Mouse (Mus musculus) embryo, embryonic 9.5 days (tissue): Measurements from ENCODE around the gene Prr9.

Source experiments
- DNase-seq: peaks from one replicate; pipeline ENCODE4 v3.0.0-alpha.2; 2017; ENCODE audit errors: extremely low spot score

Gene Prr9

DNA sequence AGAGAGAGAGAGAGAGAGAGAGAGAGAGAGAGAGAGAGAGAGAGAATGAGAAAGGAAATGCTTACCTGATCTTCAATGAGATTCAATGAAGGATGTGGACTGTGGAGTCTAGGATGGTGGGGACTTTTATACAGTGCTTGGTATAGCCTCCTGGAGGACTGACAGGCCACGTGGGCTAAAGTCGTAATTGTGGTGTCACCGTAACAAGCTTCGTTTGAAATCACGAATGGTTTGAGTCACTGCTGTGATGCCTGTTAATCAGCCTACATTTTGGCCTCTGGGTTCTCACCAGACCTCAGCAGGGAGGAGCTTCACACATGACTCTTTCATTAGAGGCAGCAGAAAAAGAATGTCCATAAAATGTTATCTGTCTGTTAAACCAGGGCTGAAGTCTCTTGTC is at the start of gene Prr9:
Prr9 (minus strand) TSS at position 101 of the 400 bp plus-strand sequence.
- no peak for DNase-seq

DNA sequence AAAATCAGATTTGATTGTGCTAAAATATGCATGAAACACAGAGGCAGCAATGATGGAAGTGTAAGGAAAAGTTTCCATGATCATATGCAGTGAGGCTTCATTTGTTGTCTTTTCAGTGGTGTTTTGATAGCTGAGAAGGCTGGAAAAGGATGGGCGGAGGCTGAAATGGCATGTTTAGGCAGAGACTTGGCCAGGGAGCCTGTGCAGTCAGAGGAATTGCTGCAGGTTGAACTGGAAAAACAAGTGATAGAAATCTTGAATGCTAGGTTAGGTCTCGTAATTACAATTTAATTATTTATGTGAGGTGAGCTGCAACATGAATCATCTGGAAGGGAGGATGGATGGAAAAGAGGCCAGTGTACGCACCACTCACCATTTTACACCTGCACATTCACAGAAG is 46.1 kb upstream of the Prr9 start:
- DNase-seq: no peak

DNA sequence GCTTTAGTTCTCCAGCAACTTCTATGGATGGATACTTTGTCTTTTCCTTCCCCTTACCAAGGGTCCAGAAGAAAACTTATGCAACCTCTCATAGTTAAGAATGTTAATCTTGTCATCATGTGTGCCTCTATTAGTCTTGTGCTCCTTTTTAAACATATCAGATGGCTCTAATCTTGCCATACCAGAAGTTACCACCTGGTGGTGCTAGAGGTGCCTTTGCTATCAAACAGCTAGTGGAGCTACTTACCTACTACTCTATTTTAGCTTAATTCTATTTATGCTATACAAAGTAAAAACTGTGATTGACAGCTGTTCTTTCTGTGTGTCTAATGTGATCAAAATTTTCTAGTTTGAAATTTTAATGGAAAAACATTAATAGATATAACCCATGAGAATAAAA is 29.6 kb upstream of the Prr9 start:
- DNase-seq: peak; percentile 64

DNA sequence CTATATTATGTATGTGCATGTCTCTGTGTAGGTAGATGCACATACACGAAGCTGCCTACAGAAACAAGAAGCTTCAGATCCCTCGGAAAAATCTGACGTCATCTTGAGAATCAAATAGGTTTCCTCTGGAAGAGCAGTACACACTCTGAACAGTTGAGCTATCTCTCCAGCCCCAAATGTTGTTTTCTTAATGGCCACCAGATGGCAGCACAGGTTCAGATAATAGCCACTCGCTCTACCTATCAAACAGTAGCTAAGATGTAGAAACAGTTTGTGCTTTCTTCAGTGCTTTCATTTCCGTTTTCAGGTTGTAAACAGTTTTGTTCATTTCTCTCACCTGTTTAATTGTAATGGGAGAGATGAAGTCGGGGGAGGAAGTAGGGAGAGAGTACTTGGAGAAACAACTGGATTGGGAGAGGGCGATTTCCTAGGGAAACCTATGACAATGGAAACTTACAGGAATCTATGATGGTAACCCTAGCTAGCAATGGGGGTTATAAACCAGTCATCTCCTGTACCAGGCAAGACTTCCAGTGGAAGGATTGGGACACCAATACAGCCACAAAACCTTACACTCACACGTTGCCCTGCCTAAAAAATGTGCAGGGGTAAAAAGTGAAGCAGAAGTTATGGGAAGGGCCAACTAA is 27.0 kb upstream of the Prr9 start:
- peak; percentile 48 for DNase-seq

DNA sequence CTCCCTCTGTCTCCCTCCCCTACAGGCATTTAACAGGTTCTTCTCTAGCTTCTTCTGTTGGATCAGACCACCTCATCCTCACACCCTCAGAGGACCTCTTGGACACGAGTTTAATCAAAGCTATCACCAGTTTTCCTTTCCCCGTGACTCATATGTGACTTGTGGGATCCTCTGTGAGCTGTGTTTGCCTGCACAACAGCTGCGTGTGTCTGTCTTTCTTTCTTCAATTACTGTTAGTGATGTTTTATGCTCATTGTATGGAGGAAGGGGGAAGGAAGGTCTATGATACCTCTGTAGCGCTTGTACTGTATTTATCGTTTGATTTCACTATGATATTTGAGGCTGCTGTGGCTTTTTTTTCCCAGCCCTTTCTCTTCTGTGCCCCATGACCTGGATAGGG is 24.2 kb upstream of the Prr9 start:
- no peak for DNase-seq

DNA sequence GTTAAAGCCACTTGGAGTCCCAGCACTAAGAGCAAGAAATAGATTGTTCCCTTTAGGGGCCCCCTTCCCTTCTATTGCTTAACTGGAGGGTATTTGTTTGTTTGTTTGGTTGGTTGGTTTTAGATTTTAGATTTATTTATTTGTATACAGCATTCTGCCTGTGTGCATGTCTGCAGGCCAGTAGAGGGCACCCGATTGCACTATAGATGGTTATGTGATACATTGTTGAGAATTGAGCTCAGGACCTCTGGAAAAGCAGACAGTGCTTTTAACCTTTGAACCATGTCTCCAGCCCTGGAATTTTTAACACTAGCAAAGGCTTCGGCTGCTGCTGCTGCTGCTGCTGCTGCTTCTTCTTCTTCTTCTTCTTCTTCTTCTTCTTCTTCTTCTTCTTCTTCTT is 23.7 kb upstream of the Prr9 start:
- peak; percentile 15 for DNase-seq

DNA sequence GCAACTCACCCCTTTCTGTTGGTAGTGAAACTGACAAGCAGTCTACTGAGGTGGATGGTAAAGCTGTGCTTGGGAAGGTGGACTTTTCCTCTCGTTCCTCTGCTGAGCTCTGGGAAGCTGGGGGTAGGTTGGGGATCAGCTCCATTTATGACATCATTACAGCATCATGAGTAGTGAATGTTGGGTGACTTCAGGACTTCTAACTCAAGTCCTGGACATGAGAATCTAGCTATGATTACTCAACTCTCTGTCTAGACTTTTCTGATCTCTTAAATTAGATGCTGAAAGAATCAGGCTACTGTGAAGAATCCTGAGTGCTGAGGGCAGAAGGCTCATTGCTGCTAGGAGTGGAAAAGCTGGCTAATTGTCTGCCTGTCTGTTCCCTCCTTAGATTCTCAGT is 18.9 kb upstream of the Prr9 start, which contains the start of gene Lelp1:
Lelp1 (minus strand) TSS at position 101 of the 400 bp plus-strand sequence.
- no peak for DNase-seq

DNA sequence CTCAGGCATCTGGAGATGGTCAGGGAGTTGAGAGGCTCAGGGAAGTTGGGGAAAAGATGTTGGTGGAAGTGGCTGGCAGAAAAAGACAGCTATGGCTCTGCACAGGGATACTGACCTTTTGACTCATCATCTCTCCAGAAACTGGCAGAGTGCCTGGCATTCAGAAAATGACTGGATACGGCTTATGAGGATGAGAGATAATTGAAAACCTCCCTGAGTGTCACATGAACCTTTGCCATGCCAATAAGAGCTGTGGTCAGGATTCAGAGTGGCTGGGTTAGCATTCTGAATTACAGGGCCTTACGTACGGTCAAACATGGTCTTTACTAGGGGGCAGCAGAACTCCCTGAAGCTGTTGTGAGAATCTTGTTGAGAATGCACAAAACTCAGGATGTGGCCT is 2.8 kb downstream of the Prr9 start:
- no peak for DNase-seq

DNA sequence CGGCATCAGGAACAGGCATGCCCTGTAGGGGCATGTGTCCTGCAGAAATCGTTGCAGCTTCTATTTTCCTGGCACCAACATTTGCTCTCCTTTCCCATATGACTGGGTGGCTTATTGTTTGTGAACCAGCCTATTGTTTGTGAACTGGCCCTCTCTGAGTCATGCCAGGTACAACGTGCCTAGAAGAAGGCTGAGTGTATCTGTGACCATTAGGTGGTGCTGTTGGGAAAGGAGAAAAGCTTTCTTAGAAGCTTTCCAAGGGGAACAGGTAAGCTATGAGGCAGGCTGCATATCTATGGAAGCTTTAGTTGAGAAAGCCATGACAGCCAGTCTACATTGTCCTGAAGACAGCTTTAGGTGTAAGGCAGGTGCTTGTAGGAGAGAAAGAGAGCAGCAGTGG is 5.8 kb downstream of the Prr9 start:
- peak; percentile 9 for DNase-seq

DNA sequence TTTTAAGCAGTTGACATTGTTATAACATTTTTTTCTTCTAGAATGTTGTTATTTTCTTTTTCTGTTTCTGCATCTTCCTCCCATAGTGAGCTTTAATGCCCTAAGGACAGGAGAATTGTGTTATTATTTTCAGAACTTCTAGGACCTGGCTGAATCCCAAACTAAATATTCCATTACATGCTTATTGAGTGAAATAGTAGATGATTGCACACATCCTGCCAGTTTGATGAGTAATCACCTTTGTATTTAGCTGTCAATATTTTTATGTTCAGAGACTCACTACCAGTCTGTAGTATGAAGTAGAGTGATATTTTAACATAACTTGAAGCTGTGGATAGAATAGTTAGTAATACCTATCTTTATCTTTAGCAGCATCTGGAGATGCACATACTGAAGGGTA is 12.2 kb downstream of the Prr9 start:
- DNase-seq: no peak

DNA sequence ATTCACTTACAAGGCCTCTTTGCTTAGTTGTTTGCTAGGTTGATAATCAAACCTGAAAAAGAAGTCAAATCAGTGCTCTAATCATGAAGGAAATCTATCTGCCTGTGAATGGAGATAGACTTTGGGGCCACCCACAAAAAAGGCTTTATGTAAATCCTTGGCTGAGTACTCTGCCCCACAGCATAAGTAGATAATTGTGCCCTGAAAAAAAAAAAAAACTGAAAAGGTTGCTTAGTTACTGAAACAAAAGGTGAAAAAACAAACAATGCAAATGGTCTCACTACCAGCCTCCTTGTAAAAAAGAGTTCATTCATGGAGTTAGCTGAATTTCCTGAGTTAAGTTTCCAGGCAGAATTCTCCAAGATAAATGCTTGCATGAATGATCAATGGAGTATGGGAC is 13.0 kb downstream of the Prr9 start:
- no peak for DNase-seq

DNA sequence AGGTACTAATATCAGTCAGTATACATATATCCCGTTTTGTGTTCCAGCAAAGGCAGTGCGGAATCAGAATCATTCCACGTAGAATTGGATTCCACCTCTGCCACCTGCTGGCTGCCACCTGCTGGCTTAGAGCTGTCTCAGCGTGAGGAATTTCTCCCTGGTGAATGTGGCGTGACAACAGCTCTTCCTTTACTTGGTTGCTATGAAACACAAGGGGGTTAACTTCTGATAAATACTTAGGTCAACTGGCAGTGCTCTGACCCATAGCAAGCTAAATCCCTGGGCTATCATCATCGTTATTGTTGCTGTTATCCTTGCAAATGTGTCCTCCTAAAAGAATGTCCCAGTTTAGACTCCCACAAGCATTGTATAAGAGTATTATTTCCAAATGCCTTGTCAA is 17.2 kb downstream of the Prr9 start:
- DNase-seq: peak; percentile 50

DNA sequence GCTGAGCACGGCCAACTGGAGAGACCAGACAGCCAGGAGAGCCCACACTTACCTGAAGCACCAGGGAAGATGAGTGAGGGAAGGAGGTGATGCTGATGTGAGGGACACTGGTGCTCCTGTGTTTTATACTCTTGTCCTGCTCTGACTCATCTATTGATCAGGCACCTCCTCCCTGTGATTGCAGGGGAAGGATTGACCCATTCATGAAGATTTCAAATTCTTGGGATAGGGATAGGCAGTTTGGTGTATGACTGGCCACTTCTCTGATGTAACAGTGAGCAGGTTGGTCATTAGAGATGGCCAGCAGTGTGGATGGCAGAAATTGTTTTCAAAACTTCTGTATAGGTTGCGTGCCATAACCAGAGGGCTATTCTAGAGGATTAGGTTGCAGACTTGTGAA is 40.7 kb downstream of the Prr9 start, which contains the start of gene Lor:
Lor (minus strand) TSS at position 101 of the 400 bp plus-strand sequence.
- no peak for DNase-seq

DNA sequence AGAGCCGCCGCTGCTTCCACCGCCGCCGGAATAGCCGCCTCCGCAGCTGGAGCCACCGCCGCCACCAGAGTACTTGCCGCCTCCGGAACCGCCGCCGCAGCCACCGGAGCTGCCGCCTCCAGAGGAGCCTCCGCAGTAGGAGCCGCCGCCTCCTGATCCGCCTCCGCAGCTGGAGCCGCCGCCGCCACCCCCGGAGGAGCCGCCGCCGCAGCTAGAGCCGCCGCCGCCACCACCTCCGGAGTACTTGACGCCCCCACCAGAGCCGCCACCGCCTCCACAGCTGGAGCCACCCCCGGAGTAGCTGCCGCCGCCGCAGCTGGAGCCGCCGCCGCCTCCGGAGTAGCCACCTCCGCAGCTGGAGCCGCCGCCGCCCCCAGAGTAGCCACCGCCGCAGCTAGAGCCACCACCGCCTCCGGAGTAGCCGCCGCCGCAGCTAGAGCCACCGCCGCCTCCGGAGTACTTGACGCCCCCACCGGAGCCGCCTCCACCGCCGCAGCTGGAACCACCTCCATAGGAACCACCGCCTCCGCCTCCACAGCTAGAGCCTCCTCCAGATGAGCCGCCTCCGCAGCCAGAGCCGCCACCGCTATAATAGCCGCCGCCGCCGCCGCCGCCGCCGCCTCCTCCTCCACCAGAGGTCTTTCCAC is 42.3 kb downstream of the Prr9 start:
- DNase-seq: peak; percentile 75

DNA sequence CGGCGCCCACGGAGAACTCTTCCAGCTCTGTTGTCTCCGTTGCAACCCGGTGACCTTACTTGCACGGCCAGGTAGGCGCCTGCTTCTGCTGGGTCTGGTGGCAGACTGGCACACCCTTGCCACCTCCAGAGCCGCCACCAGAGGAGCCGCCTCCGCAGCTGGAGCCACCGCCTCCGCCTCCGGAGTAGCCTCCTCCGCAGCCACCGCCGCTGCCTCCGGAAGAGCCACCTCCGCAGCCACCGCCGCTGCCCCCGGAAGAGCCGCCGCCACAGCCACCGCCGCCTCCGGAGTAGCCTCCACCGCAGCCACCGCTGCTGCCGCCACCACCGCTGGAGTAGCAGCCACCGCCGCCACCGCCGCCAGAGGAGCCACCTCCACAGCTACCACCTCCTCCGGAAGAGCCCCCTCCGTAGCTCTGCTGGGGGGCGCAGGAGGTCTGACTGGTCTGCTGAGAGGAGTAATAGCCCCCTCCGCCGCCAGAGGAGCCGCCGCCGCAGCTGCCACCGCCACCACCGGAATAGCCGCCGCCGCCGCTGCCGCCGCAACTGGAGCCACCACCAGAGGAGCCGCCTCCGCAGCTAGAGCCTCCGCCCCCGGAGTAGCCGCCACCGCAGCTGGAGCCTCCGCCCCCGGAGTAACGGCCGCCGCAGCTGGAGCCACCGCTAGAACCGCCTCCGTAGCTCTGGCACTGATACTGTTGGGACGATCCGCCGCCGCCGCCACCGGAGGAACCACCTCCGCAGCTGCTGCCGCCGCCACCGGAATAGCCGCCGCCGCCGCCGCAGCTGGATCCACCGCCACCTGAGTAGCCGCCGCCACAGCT is 43.1 kb downstream of the Prr9 start:
- no peak for DNase-seq
